Mouse (Mus musculus): ENCODE results near the gene Exog. TPM values are rescaled to one million over a fixed set of nuclear protein-coding genes. Genes with fewer than 3 reads are reported as not detected.
A peak's percentile ranks its signal among the peaks of the same experiment; 100 is the strongest.

Exog gene
- polyA plus RNA-seq, 1 experiment: 4.6 TPM

GRCm38 (mm10) chr9:119455967-119456366 is 11.2 kb downstream of the Exog start:
- H3K4me1 ChIP-seq (ENCODE audit: control insufficient read depth, insufficient read depth, low read length): peaks cover 2% of the 10 kb centered on the region; the same call in 1 of the 2 replicates
- H3K4me3 ChIP-seq (ENCODE audit: insufficient read depth, low read length): no peak overlapping the region
- no peak overlapping the region for H3K27ac ChIP-seq (ENCODE audit: insufficient read depth, low read depth, low read length)
- TF ChIP-seq POLR2A (IDR thresholded peaks at IDR 0.05; ENCODE audit: borderline replicate concordance, low read depth, low read length) (no peak), CTCF (IDR thresholded peaks at IDR 0.05; ENCODE audit: low read depth, low read length) (no peak)

DNA sequence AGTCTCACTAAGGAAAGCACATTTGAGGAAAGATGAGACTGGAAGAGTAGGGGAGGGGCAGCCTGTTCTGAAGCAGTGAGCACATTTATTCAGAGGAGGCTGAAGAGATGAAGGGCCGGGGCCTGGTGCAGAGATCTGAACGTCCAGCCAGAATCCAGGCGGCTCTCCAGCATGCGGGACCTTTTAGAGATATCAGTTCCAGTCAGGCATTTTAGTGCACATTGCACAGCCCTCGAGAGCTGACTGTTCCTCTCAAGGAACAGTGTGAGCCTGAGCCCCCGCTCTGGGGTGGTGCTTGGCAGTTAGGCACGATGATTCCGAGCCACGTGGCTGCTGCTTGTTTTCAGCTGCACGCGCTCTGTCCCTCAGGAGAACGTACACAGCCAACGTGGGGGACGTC is 12.4 kb downstream of the Exog start:
- Histone ChIP-seq H3K27ac (ENCODE audit: insufficient read depth, low read depth, low read length) (no peak overlapping the region), H3K4me1 (ENCODE audit: control insufficient read depth, insufficient read depth, low read length) (peaks cover 2% of the 10 kb centered on the region; the same call in 1 of the 2 replicates), H3K4me3 (ENCODE audit: insufficient read depth, low read length) (no peak overlapping the region)
- no peak for TF ChIP-seq CTCF (IDR thresholded peaks at IDR 0.05; ENCODE audit: low read depth, low read length)
- TF ChIP-seq POLR2A (IDR thresholded peaks at IDR 0.05; ENCODE audit: borderline replicate concordance, low read depth, low read length): no peak

DNA sequence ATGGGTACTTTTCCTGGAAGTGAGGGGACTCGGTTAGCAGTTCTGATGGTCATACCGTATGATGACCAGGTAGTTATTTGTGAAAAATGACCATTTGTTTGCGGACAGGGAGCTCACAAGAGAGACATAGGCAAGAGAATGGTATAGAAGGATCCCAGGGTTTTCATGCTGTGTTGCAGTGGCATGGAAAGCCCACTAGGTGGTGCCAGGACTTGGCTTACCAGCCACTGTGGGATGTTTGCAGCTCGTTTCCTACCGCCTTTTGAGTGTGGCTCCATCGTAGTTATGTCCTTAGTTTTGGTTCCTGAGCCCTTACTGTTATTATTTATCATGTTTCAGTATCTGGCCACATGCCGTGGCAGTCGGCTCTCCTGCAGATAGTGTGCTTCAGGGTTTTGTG is 15.7 kb downstream of the Exog start:
- H3K27ac ChIP-seq (ENCODE audit: insufficient read depth, low read depth, low read length): no peak overlapping the region
- H3K4me1 ChIP-seq (ENCODE audit: control insufficient read depth, insufficient read depth, low read length): no peaks in the 10 kb centered on the region
- TF ChIP-seq CTCF (IDR thresholded peaks at IDR 0.05; ENCODE audit: low read depth, low read length) (peak; percentile 56; the same call in 1 of the 2 replicates), POLR2A (IDR thresholded peaks at IDR 0.05; ENCODE audit: borderline replicate concordance, low read depth, low read length) (no peak)
- H3K4me3 ChIP-seq (ENCODE audit: insufficient read depth, low read length): no peak overlapping the region

GRCm38 (mm10) chr9:119465056-119465455 is 20.3 kb downstream of the Exog start:
- TF ChIP-seq CTCF (IDR thresholded peaks at IDR 0.05; ENCODE audit: low read depth, low read length) (no peak), POLR2A (IDR thresholded peaks at IDR 0.05; ENCODE audit: borderline replicate concordance, low read depth, low read length) (no peak)
- no peak overlapping the region for H3K27ac ChIP-seq (ENCODE audit: insufficient read depth, low read depth, low read length)
- H3K4me3 ChIP-seq (ENCODE audit: insufficient read depth, low read length): no peak overlapping the region
- no peaks in the 10 kb centered on the region for H3K4me1 ChIP-seq (ENCODE audit: control insufficient read depth, insufficient read depth, low read length)

DNA sequence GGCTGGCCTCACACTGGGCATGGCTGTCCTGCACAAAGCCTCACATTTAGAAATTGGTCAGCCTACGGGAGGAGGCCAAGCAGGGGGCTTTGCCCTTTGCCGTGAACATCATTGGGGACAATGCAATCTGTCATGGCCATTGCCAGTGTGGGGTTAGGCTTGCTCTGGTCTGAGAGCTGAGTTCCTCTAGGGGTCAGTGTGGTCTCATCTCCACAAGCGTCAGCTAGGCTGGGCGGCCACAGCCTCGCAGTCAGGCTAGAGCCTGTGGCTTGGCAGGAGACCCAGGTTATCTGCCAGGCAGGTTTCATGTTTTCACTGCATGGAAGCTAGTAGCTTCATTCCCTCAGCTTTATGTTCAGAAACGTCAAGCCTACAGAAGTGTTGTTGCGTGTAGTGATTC is 20.9 kb downstream of the Exog start:
- H3K4me3 ChIP-seq (ENCODE audit: insufficient read depth, low read length): no peak overlapping the region
- H3K4me1 ChIP-seq (ENCODE audit: control insufficient read depth, insufficient read depth, low read length): no peaks in the 10 kb centered on the region
- TF ChIP-seq POLR2A (IDR thresholded peaks at IDR 0.05; ENCODE audit: borderline replicate concordance, low read depth, low read length) (no peak), CTCF (IDR thresholded peaks at IDR 0.05; ENCODE audit: low read depth, low read length) (no peak)
- no peak overlapping the region for H3K27ac ChIP-seq (ENCODE audit: insufficient read depth, low read depth, low read length)

GRCm38 (mm10) chr9:119469691-119470353 is 25.1 kb downstream of the Exog start:
- no peak overlapping the region for H3K27ac ChIP-seq (ENCODE audit: insufficient read depth, low read depth, low read length)
- no peak for TF ChIP-seq POLR2A (IDR thresholded peaks at IDR 0.05; ENCODE audit: borderline replicate concordance, low read depth, low read length)
- TF ChIP-seq CTCF (IDR thresholded peaks at IDR 0.05; ENCODE audit: low read depth, low read length): no peak
- H3K4me1 ChIP-seq (ENCODE audit: control insufficient read depth, insufficient read depth, low read length): no peaks in the 10 kb centered on the region
- H3K4me3 ChIP-seq (ENCODE audit: insufficient read depth, low read length): no peak overlapping the region

- H3K27ac ChIP-seq (ENCODE audit: insufficient read depth, low read depth, low read length): no peak overlapping the region
- no peak for TF ChIP-seq CTCF (IDR thresholded peaks at IDR 0.05; ENCODE audit: low read depth, low read length)
- H3K4me3 ChIP-seq (ENCODE audit: insufficient read depth, low read length): no peak overlapping the region
- H3K4me1 ChIP-seq (ENCODE audit: control insufficient read depth, insufficient read depth, low read length): no peaks in the 10 kb centered on the region
Measured at GRCm38 (mm10) chr9:119472412-119472918, 27.7 kb downstream of the Exog start.

GRCm38 (mm10) chr9:119473011-119473410 is 28.3 kb downstream of the Exog start:
- H3K4me3 ChIP-seq (ENCODE audit: insufficient read depth, low read length): no peak overlapping the region
- no peak overlapping the region for H3K27ac ChIP-seq (ENCODE audit: insufficient read depth, low read depth, low read length)
- H3K4me1 ChIP-seq (ENCODE audit: control insufficient read depth, insufficient read depth, low read length): no peaks in the 10 kb centered on the region
- TF ChIP-seq POLR2A (IDR thresholded peaks at IDR 0.05; ENCODE audit: borderline replicate concordance, low read depth, low read length) (no peak), CTCF (IDR thresholded peaks at IDR 0.05; ENCODE audit: low read depth, low read length) (no peak)

DNA sequence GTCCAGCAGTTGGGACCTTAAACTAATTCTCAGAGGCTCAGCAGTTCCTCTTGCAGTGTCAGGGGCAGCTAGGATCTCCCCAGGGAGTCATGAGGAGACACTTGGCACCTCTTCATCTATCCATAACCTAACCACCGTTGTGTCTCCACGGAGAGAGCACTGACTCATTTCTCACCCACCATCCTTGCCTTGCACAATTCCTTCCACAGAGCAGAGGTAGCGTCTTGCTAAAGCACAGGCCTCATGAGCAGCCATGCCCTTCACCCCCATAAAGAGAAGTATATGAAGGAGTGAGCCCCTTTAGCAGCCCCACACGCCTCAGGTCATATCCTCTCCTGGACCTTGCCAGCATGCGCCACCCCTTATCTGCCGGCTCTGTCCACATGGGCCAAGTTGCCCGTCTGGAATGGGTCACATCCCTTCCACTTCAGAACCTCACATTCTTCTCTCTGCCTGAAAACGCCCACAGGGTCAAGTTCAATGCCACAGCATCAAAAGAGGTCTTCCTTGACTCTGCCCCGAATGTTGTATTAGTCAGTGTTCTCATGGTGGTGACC is 28.9 kb downstream of the Exog start:
- Histone ChIP-seq H3K27ac (ENCODE audit: insufficient read depth, low read depth, low read length) (no peak overlapping the region), H3K4me3 (ENCODE audit: insufficient read depth, low read length) (no peak overlapping the region), H3K4me1 (ENCODE audit: control insufficient read depth, insufficient read depth, low read length) (no peaks in the 10 kb centered on the region)
- TF ChIP-seq POLR2A (IDR thresholded peaks at IDR 0.05; ENCODE audit: borderline replicate concordance, low read depth, low read length) (no peak), CTCF (IDR thresholded peaks at IDR 0.05; ENCODE audit: low read depth, low read length) (no peak)
